Mouse (Mus musculus) E14TG2a.4 (cell line): ENCODE results near the gene Car14.

Source experiments
- CTCF ChIP-seq: conservative IDR thresholded peaks from 2 replicates; pipeline ENCODE4 v1.5.1; 2014; ENCODE audit warnings: low read length
- POU5F1 ChIP-seq: IDR thresholded peaks from 2 replicates; pipeline ENCODE4 v1.6.1; 2014; ENCODE audit warnings: low read length, borderline replicate concordance

GRCm38 (mm10) chr3:95953522-95953921 lies 49.0 kb upstream of the Car14 start:
- TF ChIP-seq CTCF (no peak), POU5F1 (no peak)
